ENCODE assay signal across 8 mouse cellular contexts in the genomic region with DNA sequence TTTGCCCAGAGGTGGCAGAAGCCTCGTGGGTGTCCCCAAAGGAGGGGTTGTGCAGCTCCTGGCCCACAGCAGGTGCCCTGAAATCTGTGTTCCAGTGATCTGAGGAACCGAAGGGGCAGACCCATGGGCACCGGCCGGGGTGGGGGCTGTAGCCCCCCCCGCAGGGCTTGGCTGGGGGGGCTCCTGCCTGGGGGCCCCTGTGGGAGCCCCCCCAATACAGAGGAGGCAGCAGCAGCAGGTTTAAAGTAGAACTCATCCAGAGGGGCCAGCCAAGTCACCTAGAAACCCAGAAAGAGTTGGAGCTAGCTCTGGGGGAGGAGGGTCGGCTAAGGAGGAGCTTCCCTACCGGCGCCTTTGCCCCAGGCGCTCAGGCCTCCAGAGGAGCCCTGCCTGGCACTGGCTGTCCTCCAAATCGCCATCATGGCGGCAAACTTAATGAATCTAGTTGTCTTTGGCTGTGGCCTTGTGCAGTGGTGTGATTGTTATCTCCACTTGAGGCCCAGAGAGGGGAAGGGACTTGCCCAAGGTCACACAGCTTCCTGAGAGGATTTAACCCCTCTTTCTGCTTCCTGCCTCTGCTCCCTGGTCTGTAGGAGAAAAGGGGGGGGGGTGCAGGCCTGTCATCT. TPM values are rescaled to one million over a fixed set of nuclear protein-coding genes. Genes with fewer than 3 reads are reported as not detected.
A peak's percentile ranks its signal among the peaks of the same experiment; 100 is the strongest.
DNase-seq lines count a peak whose midpoint lies in the region; ATAC-seq and TF ChIP-seq lines count a peak whose summit lies in the region.

No protein-coding gene starts in this region.

- no peak for TF ChIP-seq POLR2A in spleen, adult 2 months (IDR thresholded peaks at IDR 0.05; ENCODE audit: low read depth, low read length)

- H3K9me3 ChIP-seq in limb, embryonic 10.5 days (replicated peaks), result no peaks in the 10 kb centered on the region
- no peaks in the 10 kb centered on the region for H3K9me3 ChIP-seq in stomach, postnatal 0 days (ENCODE audit: control insufficient read depth, low read length)

- WGBS in spleen, adult 2 months, result 39% methylated on average over 11 of the region's 11 CpGs
- WGBS in limb, embryonic 10.5 days, result 24% methylated on average over 11 of the region's 11 CpGs
- 33% methylated on average over 10 of the region's 11 CpGs for WGBS in stomach, postnatal 0 days

- peak overlapping the region; percentile 87 for H3K4me2 ChIP-seq in stomach, postnatal 0 days (replicated peaks; ENCODE audit: low read depth)

- no peak for TF ChIP-seq CTCF in gastrocnemius, adult 2 months (IDR thresholded peaks at IDR 0.05)
- no peak for TF ChIP-seq CTCF in spleen, adult 2 months (IDR thresholded peaks at IDR 0.05; ENCODE audit: extremely low read depth, insufficient read depth, insufficient read length, insufficient replicate concordance)
- TF ChIP-seq CTCF in stomach, postnatal 0 days (IDR thresholded peaks at IDR 0.05; ENCODE audit: low read depth), result no peak

- H3K27me3 ChIP-seq in spleen, adult 2 months (ENCODE audit: control insufficient read depth, insufficient read depth, low read length), result no peaks in the 10 kb centered on the region
- peaks cover 3% of the 10 kb centered on the region; the same call in 1 of the 2 replicates for H3K27me3 ChIP-seq in limb, embryonic 10.5 days (ENCODE audit: low read depth, poor library complexity, severe bottlenecking)
- no peaks in the 10 kb centered on the region for H3K27me3 ChIP-seq in stomach, postnatal 0 days (ENCODE audit: control insufficient read depth, insufficient read depth, low read length)

- intact Hi-C loops in gastrocnemius, adult 2 months (cut with DNase I), result no loop called here
- intact Hi-C loops in left cerebral cortex, postnatal 4 days (cut with DNase I), result no loop called here

- peak overlapping the region; percentile 13; the same call in 1 of the 2 replicates for H3K27ac ChIP-seq in gastrocnemius, adult 2 months
- H3K27ac ChIP-seq in spleen, adult 2 months (ENCODE audit: insufficient read depth, low read length), result 0 out of 2 replicates have a peak overlapping the region, but pooled peaks have one; percentile 2
- H3K27ac ChIP-seq in limb, embryonic 10.5 days, result peak overlapping the region; percentile 87
- H3K27ac ChIP-seq in stomach, postnatal 0 days (replicated peaks), result peak overlapping the region; percentile 25; the same call in 1 of the 2 replicates

- TF ChIP-seq EP300 in stomach, postnatal 0 days (optimal IDR thresholded peaks at IDR 0.05), result no peak

- no peak overlapping the region for H3K4me3 ChIP-seq in gastrocnemius, adult 2 months
- H3K4me3 ChIP-seq in spleen, adult 2 months (ENCODE audit: extremely low read depth, insufficient read depth, insufficient read length), result no peak overlapping the region
- peak overlapping the region; percentile 66 for H3K4me3 ChIP-seq in limb, embryonic 10.5 days
- H3K4me3 ChIP-seq in stomach, postnatal 0 days (ENCODE audit: low read depth, low read length), result no peak overlapping the region

- H3K36me3 ChIP-seq in spleen, adult 2 months (ENCODE audit: control insufficient read depth, insufficient read depth, low read length), result 0 out of 2 replicates have a peak, but pooled peaks cover 1% of the 10 kb centered on the region
- peaks cover 10% of the 10 kb centered on the region for H3K36me3 ChIP-seq in limb, embryonic 10.5 days
- H3K36me3 ChIP-seq in stomach, postnatal 0 days (ENCODE audit: control insufficient read depth, insufficient read depth, low read length), result peaks cover 10% of the 10 kb centered on the region

- H3K4me1 ChIP-seq in spleen, adult 2 months (ENCODE audit: control insufficient read depth, insufficient read depth, insufficient read length), result peaks cover 17% of the 10 kb centered on the region
- H3K4me1 ChIP-seq in limb, embryonic 10.5 days, result peaks cover 59% of the 10 kb centered on the region
- H3K4me1 ChIP-seq in stomach, postnatal 0 days (replicated peaks; ENCODE audit: control insufficient read depth, insufficient read depth), result peaks cover 10% of the 10 kb centered on the region

- DNase-seq in gastrocnemius, adult 2 months, result no peak
- no peak for DNase-seq in gastrocnemius, adult 18-20 months (ENCODE audit: low spot score)
- no peak for DNase-seq in spleen, adult 2 months (ENCODE audit: low read depth in 1 of 2, low spot score in 2 of 2)
- no peak for DNase-seq in spleen, adult 18-20 months
- DNase-seq in limb, embryonic 10.5 days (ENCODE audit: low spot score), result no peak
- no peak for DNase-seq in stomach, postnatal 0 days (ENCODE audit: low spot score)
- DNase-seq in left cerebral cortex, postnatal 4 days, result no peak
- DNase-seq in Muller cell, postnatal 12 days (ENCODE audit: inconsistent ontology term), result no peak

- no peak for ATAC-seq in stomach, postnatal 0 days (ENCODE audit: low FRiP score, low TSS enrichment)

- H3K9ac ChIP-seq in stomach, postnatal 0 days (ENCODE audit: low read length), result peak overlapping the region; percentile 31; the same call in 1 of the 2 replicates

RNA-seq across cellular contexts. Expression of a gene that starts 4.2 kb away (rescaled TPM):
- 100 to 1,000 TPM; 121 to 127 TPM for total RNA-seq in gastrocnemius, adult 2 months (2021)
- 100 to 1,000 TPM; 117 to 145 TPM for total RNA-seq in gastrocnemius, adult 18-20 months (2021)
- 69.0 and 82.5 TPM in 2 replicates for polyA plus RNA-seq in spleen, adult 2 months (2012; rRNA removed)
- 245 and 281 TPM in 2 replicates for polyA plus RNA-seq in limb, embryonic 10.5 days (2016; fragmentation: Nextera tagmentation; extraction: Ambion mirVana)
- 143 and 148 TPM in 2 replicates for polyA plus RNA-seq in stomach, postnatal 0 days (2015; fragmentation: Nextera tagmentation; extraction: Ambion mirVana)
- total RNA-seq in left cerebral cortex, postnatal 4 days (2021), result 100 to 1,000 TPM; 335 to 369 TPM

RNA-seq across cellular contexts. Expression of a gene that starts 5.7 kb away (rescaled TPM):
- 10 to 100 TPM in 1 of 2 experiments, 1 to 10 TPM in 1; 9.1 to 11.0 TPM for total RNA-seq in gastrocnemius, adult 2 months (2021)
- total RNA-seq in gastrocnemius, adult 18-20 months (2021), result 10 to 100 TPM; 10.2 to 11.3 TPM
- polyA plus RNA-seq in spleen, adult 2 months (2012; rRNA removed), result 31.5 and 31.7 TPM in 2 replicates
- polyA plus RNA-seq in limb, embryonic 10.5 days (2016; fragmentation: Nextera tagmentation; extraction: Ambion mirVana), result 29.2 and 37.8 TPM in 2 replicates
- 30.0 and 33.2 TPM in 2 replicates for polyA plus RNA-seq in stomach, postnatal 0 days (2015; fragmentation: Nextera tagmentation; extraction: Ambion mirVana)
- total RNA-seq in left cerebral cortex, postnatal 4 days (2021), result 10 to 100 TPM; 13.7 to 15.1 TPM

RNA-seq across cellular contexts. Expression of a gene that starts 9.7 kb away (rescaled TPM):
- 10 to 100 TPM in 1 of 2 experiments, 1 to 10 TPM in 1; 7.9 to 11.2 TPM for total RNA-seq in gastrocnemius, adult 2 months (2021)
- total RNA-seq in gastrocnemius, adult 18-20 months (2021), result 10 to 100 TPM in 1 of 2 experiments, 1 to 10 TPM in 1; 8.2 to 13.1 TPM
- polyA plus RNA-seq in spleen, adult 2 months (2012; rRNA removed), result 22.1 and 26.2 TPM in 2 replicates
- 94.0 and 102 TPM in 2 replicates for polyA plus RNA-seq in limb, embryonic 10.5 days (2016; fragmentation: Nextera tagmentation; extraction: Ambion mirVana)
- 130 and 134 TPM in 2 replicates for polyA plus RNA-seq in stomach, postnatal 0 days (2015; fragmentation: Nextera tagmentation; extraction: Ambion mirVana)
- total RNA-seq in left cerebral cortex, postnatal 4 days (2021), result 10 to 100 TPM; 43.7 to 44.4 TPM

RNA-seq across cellular contexts. Expression of a gene that starts 16.9 kb away (rescaled TPM):
- 100 to 1,000 TPM; 142 to 219 TPM for total RNA-seq in gastrocnemius, adult 2 months (2021)
- total RNA-seq in gastrocnemius, adult 18-20 months (2021), result 100 to 1,000 TPM; 181 to 206 TPM
- polyA plus RNA-seq in spleen, adult 2 months (2012; rRNA removed), result 20.7 and 23.9 TPM in 2 replicates
- polyA plus RNA-seq in limb, embryonic 10.5 days (2016; fragmentation: Nextera tagmentation; extraction: Ambion mirVana), result 41.1 and 41.7 TPM in 2 replicates
- polyA plus RNA-seq in stomach, postnatal 0 days (2015; fragmentation: Nextera tagmentation; extraction: Ambion mirVana), result 26.2 and 28.0 TPM in 2 replicates
- 10 to 100 TPM; 74.4 to 80.7 TPM for total RNA-seq in left cerebral cortex, postnatal 4 days (2021)

RNA-seq across cellular contexts. Expression of a gene that starts 21.8 kb away (rescaled TPM):
- total RNA-seq in gastrocnemius, adult 2 months (2021), result 10 to 100 TPM; 35.3 to 37.6 TPM
- total RNA-seq in gastrocnemius, adult 18-20 months (2021), result 10 to 100 TPM; 33.9 to 38.4 TPM
- 24.1 and 25.3 TPM in 2 replicates for polyA plus RNA-seq in spleen, adult 2 months (2012; rRNA removed)
- polyA plus RNA-seq in limb, embryonic 10.5 days (2016; fragmentation: Nextera tagmentation; extraction: Ambion mirVana), result 17.4 and 19.4 TPM in 2 replicates
- polyA plus RNA-seq in stomach, postnatal 0 days (2015; fragmentation: Nextera tagmentation; extraction: Ambion mirVana), result 33.0 and 37.2 TPM in 2 replicates
- total RNA-seq in left cerebral cortex, postnatal 4 days (2021), result 10 to 100 TPM; 14.0 to 17.7 TPM

Comparison
In these comparisons a context has a peak if more than half of its experiments do, and no peak if none do; other contexts are left out.
1. H3K27ac ChIP-seq: peak in every context shown above with its lines; median percentile 87 in limb, embryonic 10.5 days; 25 in stomach, postnatal 0 days; 13 in gastrocnemius, adult 2 months; 2 in spleen, adult 2 months.